Mouse (Mus musculus) myocyte (in vitro differentiated cells): ENCODE data around the gene Tbr1.

ENCODE experiments used
- MYOG ChIP-seq, 3 experiments: IDR thresholded peaks; one replicate each; pipeline ENCODE4 v1.6.1; 2011; ENCODE audit warnings: control low read depth in 2 of 3, low read depth in 2 of 3, mild to moderate bottlenecking in 2 of 3; ENCODE audit not compliant: insufficient read length in 2 of 3, control insufficient read depth in 1 of 3, insufficient read depth in 1 of 3
- POLR2A ChIP-seq: IDR thresholded peaks from one replicate; pipeline ENCODE4 v1.6.1; 2011; ENCODE audit warnings: low read depth, mild to moderate bottlenecking, control low read depth, moderate library complexity; ENCODE audit not compliant: insufficient read length
- POLR2AphosphoS2 ChIP-seq: IDR thresholded peaks from one replicate; pipeline ENCODE4 v1.6.1; 2011; ENCODE audit warnings: low read depth, control low read depth; ENCODE audit not compliant: insufficient read length
- REST ChIP-seq: IDR thresholded peaks from one replicate; pipeline ENCODE4 v1.6.1; 2011; ENCODE audit warnings: mild to moderate bottlenecking, control low read depth, moderate library complexity; ENCODE audit not compliant: insufficient read depth, insufficient read length
- SRF ChIP-seq: IDR thresholded peaks from one replicate; pipeline ENCODE4 v1.6.1; 2011; ENCODE audit warnings: low read depth; ENCODE audit not compliant: control insufficient read depth, insufficient read length
- TCF12 ChIP-seq: IDR thresholded peaks from one replicate; pipeline ENCODE4 v1.6.1; 2011; ENCODE audit warnings: mild to moderate bottlenecking, control low read depth; ENCODE audit not compliant: poor library complexity, insufficient read depth, severe bottlenecking
- USF1 ChIP-seq: IDR thresholded peaks from one replicate; pipeline ENCODE4 v1.6.1; 2011; ENCODE audit warnings: low read depth, mild to moderate bottlenecking, control low read depth, moderate library complexity

DNA sequence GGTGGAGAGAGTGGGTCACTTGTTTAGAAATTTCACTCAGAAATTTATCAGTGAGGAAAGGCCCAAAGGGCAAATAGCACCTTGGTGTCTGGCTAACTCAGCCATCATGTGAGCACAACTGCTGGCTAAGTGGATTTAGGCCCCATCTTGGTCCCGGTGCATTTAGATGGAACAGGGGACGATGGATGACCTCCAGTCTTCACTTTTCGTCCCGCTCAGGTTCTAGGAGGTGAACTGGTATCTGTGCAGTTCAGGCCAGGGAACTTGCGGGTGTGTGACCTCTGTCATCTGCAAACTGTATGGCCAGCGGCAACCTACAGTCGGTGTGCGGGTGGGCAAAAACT lies 8.4 kb downstream of the Tbr1 start:
- no peak for TF ChIP-seq MYOG (IDR thresholded peaks at IDR 0.05; ENCODE audit: control insufficient read depth in 1 of 3, insufficient read depth in 1 of 3, insufficient read length in 2 of 3, low read depth in 2 of 3)
- TF ChIP-seq TCF12: no peak
- TF ChIP-seq SRF: no peak
- TF ChIP-seq POLR2AphosphoS2: no peak
- TF ChIP-seq POLR2A: no peak
- no peak for TF ChIP-seq USF1
- no peak for TF ChIP-seq REST
